Mouse (Mus musculus) urinary bladder, postnatal 36 days (tissue): ENCODE data around the gene Cebpzos.

Experiments used
- DNase-seq, 2 experiments: peaks; one replicate each; pipeline ENCODE4 v3.0.0; 2022; ENCODE audit warnings: low spot score in 2 of 2, mixed read lengths in 1 of 2

Gene Cebpzos

GRCm38 (mm10) chr17:78937229-78937853 lies 21.0 kb downstream of the Cebpzos start:
- DNase-seq, result no peak

- no peak for DNase-seq
Observed at GRCm38 (mm10) chr17:78938927-78939326, 22.6 kb downstream of the Cebpzos start.

- no peak for DNase-seq
Observed at GRCm38 (mm10) chr17:78942579-78942978, 26.3 kb downstream of the Cebpzos start.

DNA sequence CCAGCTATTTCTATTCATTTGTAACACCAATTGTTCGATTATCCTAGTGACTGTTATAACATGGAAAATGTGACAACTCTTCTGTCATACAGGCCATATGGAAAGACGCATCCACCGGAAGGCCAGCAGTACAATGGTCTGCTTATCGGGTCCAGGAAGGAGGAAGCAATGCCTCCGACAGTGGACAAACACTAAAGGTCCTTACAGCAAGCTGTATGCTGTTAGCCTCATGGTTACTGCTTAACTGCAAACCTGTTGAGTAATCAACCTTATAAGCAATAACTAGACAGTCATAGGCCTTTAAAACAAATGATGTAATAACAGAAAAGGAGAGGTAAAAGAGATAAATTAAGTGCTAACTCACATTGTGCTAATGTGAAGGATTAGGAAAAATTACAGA lies 34.9 kb downstream of the Cebpzos start:
- no peak for DNase-seq

DNA sequence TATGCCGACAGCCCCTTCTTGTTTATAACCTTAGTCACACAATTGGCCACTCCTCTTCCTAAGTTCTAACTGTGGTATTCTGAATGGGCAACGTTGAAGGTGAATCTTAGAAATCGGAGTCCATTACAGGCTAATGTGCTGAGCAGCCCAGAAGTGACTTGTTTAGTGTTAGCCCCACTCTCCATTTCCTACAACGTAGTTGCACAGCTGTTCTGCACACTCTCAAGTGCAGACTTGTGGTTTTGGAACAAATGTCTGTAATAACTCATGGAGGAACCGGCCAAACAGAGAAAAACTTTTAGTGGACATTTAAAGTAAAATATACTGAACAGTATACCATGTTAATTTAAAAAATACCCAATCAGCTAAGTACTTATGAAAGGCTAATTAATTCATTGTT lies 35.8 kb downstream of the Cebpzos start:
- no peak for DNase-seq

DNA sequence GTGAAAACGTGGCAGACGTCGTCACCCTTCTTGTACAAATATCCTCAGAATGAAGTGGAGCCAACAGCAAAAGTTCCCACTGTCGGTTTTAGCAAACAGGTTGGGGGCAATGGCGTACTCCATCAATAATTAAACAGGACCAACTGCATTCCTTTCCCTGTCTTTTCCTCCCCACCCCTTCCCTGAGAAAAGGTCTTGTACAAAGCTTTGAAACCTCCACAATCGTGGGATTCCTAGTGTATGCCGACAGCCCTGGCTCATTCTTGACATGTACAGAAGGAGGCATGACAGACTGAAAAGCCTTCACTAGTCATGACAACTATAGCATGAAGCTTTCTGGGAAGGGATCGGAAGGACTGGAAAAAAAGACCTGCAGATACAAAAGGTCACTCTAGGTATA lies 36.9 kb downstream of the Cebpzos start:
- no peak for DNase-seq

DNA sequence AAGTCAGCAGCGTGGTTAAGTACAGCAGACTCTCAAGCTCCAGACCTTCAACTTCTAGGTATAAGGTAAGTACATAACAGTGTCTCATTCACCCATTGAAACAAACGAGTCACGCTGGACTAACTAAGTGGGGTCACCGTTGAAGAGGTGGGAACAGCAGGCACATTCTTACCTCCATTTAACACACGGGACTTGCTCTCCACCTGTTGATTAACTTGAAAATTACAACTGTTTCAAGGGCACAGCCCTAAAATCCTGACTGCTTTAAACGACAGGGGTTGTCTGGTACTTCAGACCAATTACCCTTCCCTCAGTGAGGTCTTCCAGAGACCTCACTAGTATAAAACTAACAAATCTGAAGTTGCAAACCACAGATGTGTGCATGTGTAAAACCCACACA lies 43.2 kb downstream of the Cebpzos start:
- no peak for DNase-seq

GRCm38 (mm10) chr17:78964387-78964786 lies 48.1 kb downstream of the Cebpzos start:
- DNase-seq, result no peak

GRCm38 (mm10) chr17:78966092-78966883 lies 50.0 kb downstream of the Cebpzos start:
- DNase-seq, result no peak

DNA sequence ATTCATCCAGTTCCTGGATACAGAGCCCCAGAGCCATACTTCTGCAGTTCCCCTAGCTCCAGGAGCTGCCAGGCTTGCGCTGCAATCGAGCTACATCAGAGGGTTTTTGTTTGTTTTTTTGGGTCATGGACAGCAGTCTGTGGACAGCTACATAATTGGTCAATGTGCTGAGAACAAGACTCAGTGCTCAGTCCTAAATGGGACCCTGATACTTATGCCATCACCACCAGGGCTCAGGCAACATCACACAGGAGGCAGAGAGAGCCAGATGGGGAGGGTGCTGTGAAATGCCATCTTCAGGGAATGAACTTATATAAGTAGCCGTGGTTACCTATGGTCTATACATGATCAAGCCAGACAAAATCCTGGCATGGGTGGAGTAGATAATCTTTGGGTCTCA lies 52.2 kb downstream of the Cebpzos start:
- no peak for DNase-seq
